Mouse (Mus musculus): ENCODE results near the gene Plcd3. TPM values are rescaled to one million over a fixed set of nuclear protein-coding genes. Genes with fewer than 3 reads are reported as not detected.

Gene Plcd3
- total and polyA plus RNA-seq, 3 experiments, result 13.7 to 22.3 (median 14.0) TPM

DNA sequence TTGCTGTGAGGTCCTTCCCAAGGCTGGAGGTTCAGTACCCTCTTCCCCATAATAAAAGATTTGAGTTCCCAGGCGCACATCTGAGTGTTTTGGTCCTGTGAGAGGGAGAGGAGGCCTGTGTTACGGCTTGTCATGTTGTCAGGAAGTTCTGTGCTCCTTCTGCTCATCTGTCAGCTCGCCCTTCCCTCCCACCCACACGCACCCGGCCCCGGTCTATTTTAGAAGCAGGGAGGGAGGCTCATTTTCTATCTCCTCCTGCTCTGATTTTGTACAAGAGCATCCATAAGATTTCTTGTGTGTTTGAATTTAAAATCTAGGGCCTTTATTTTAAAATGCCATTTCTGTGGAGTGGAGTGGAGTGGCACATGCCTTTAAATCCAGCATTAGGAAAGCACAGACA lies 63.4 kb downstream of the Plcd3 start:
- Histone ChIP-seq H3K4me1 (ENCODE audit: control insufficient read depth, insufficient read depth, low read length) (peaks cover 7% of the 10 kb centered on the region), H3K36me3 (ENCODE audit: control insufficient read depth, insufficient read depth, low read length) (no peaks in the 10 kb centered on the region; the same call in 1 of the 2 replicates), H3K79me2 (replicated peaks; ENCODE audit: control insufficient read depth, insufficient read depth, low read length) (peaks cover 6% of the 10 kb centered on the region), H3K9ac (ENCODE audit: low read depth, low read length) (no peak overlapping the region), H3K27me3 (ENCODE audit: control insufficient read depth, insufficient read depth, low read length) (no peaks in the 10 kb centered on the region), H3K27ac (no peak overlapping the region), H3K4me3 (no peak overlapping the region)
- TF ChIP-seq POLR2A (IDR thresholded peaks at IDR 0.05; ENCODE audit: insufficient read depth, low read depth, low read length) (no peak), CTCF (IDR thresholded peaks at IDR 0.05) (no peak), EP300 (IDR thresholded peaks at IDR 0.05; ENCODE audit: insufficient read depth, low read depth, low read length) (no peak)
- intact Hi-C loops (cut with DNase I), result no loop called here
- DNase-seq, result no peak
- WGBS, result 14% methylated on average over 6 of the region's 6 CpGs

DNA sequence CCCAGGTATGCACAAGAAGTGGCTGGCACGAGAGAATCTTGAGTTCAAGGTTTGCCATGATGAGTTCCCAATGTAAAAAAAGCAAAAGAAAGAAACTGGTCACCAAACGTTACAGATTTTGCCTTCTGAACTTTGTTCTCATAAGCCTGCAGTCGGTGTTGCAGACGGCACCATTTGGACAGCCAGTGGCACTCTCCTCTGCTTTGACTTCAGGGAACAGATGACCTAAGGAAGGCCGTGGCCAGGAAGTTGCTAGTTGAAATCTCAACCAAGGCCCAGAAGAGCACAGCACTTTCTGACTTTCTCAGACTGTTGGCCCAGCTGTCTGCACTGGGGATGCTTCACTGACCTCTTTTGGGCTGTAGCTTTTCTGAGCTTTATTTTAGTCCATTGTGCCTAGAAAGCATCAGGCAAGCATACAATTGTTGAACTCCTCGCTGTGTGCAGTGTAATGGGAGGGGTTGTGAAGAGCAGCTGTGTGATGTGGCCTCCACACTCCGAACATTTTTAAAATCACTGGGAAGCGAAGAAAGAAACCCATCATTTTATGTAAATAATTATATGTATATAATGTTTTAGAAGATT lies 64.5 kb downstream of the Plcd3 start:
- Histone ChIP-seq H3K4me1 (ENCODE audit: control insufficient read depth, insufficient read depth, low read length) (peaks cover 10% of the 10 kb centered on the region), H3K36me3 (ENCODE audit: control insufficient read depth, insufficient read depth, low read length) (peaks cover 2% of the 10 kb centered on the region), H3K27ac (no peak overlapping the region), H3K79me2 (replicated peaks; ENCODE audit: control insufficient read depth, insufficient read depth, low read length) (peaks cover 6% of the 10 kb centered on the region), H3K9ac (ENCODE audit: low read depth, low read length) (no peak overlapping the region), H3K4me3 (no peak overlapping the region), H3K27me3 (ENCODE audit: control insufficient read depth, insufficient read depth, low read length) (no peaks in the 10 kb centered on the region)
- TF ChIP-seq EP300 (IDR thresholded peaks at IDR 0.05; ENCODE audit: insufficient read depth, low read depth, low read length), result no peak
- TF ChIP-seq CTCF (IDR thresholded peaks at IDR 0.05), result no peak
- TF ChIP-seq POLR2A (IDR thresholded peaks at IDR 0.05; ENCODE audit: insufficient read depth, low read depth, low read length), result no peak
- 68% methylated on average over 8 of the region's 8 CpGs for WGBS
- intact Hi-C loops (cut with DNase I), result no loop called here
- DNase-seq, result no peak

DNA sequence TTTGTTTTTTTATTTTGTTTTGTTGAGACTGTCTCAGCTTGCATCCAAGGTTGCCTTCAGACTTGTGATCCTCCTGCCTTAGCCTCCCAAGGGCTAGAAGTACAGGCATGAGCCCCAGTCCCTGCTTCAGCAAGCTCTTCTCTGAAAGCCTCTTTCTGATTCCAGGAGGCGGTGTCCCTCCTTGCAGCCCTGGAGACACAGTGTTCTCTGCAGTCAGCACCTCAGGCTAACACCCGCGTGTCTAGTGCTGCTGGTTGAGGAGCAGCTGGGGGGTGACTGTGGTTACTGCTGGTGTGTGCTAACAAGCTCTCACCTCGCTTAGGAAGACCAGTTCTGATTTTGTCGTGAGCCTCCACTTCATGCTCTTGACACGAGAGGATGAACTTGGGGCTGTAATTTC lies 66.5 kb downstream of the Plcd3 start:
- peaks cover 6% of the 10 kb centered on the region for H3K79me2 ChIP-seq (replicated peaks; ENCODE audit: control insufficient read depth, insufficient read depth, low read length)
- peaks cover 9% of the 10 kb centered on the region for H3K4me1 ChIP-seq (ENCODE audit: control insufficient read depth, insufficient read depth, low read length)
- WGBS, result 70% methylated on average over 6 of the region's 6 CpGs
- no peaks in the 10 kb centered on the region for H3K27me3 ChIP-seq (ENCODE audit: control insufficient read depth, insufficient read depth, low read length)
- peaks cover 2% of the 10 kb centered on the region for H3K36me3 ChIP-seq (ENCODE audit: control insufficient read depth, insufficient read depth, low read length)
- TF ChIP-seq EP300 (IDR thresholded peaks at IDR 0.05; ENCODE audit: insufficient read depth, low read depth, low read length) (no peak), POLR2A (IDR thresholded peaks at IDR 0.05; ENCODE audit: insufficient read depth, low read depth, low read length) (no peak), CTCF (IDR thresholded peaks at IDR 0.05) (no peak)
- intact Hi-C loops (cut with DNase I), result no loop called here
- no peak for DNase-seq
- H3K9ac ChIP-seq (ENCODE audit: low read depth, low read length), result no peak overlapping the region
- no peak overlapping the region for H3K4me3 ChIP-seq
- no peak overlapping the region for H3K27ac ChIP-seq

DNA sequence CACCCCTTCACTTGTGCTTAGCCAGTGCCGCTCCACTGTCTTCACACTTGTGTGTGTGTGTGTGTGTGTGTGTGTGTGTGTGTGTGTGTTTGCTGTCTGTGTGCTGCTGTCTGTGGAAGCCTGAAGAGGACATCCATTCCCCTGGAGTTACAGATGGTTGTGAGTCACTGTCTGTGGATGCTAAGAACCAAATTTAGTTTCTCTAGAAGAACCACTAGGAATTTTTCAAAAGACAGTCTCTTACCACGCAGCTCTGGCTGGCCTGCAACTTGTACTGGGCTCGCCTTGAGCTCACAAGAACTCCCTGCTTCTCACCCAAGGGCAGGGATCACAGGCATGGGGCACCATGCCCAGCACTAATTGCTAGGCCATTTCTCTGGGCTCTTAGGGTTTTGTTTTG lies 68.4 kb downstream of the Plcd3 start:
- TF ChIP-seq CTCF (IDR thresholded peaks at IDR 0.05) (no peak), EP300 (IDR thresholded peaks at IDR 0.05; ENCODE audit: insufficient read depth, low read depth, low read length) (no peak), POLR2A (IDR thresholded peaks at IDR 0.05; ENCODE audit: insufficient read depth, low read depth, low read length) (no peak)
- Histone ChIP-seq H3K79me2 (replicated peaks; ENCODE audit: control insufficient read depth, insufficient read depth, low read length) (peaks cover 4% of the 10 kb centered on the region), H3K4me3 (no peak overlapping the region), H3K36me3 (ENCODE audit: control insufficient read depth, insufficient read depth, low read length) (peaks cover 6% of the 10 kb centered on the region), H3K27ac (no peak overlapping the region), H3K4me1 (ENCODE audit: control insufficient read depth, insufficient read depth, low read length) (peaks cover 9% of the 10 kb centered on the region), H3K27me3 (ENCODE audit: control insufficient read depth, insufficient read depth, low read length) (no peaks in the 10 kb centered on the region), H3K9ac (ENCODE audit: low read depth, low read length) (peak overlapping the region; percentile 26; the same call in 1 of the 2 replicates)
- intact Hi-C loops (cut with DNase I), result no loop called here
- DNase-seq, result no peak
- 57% methylated on average over 3 of the region's 3 CpGs for WGBS

DNA sequence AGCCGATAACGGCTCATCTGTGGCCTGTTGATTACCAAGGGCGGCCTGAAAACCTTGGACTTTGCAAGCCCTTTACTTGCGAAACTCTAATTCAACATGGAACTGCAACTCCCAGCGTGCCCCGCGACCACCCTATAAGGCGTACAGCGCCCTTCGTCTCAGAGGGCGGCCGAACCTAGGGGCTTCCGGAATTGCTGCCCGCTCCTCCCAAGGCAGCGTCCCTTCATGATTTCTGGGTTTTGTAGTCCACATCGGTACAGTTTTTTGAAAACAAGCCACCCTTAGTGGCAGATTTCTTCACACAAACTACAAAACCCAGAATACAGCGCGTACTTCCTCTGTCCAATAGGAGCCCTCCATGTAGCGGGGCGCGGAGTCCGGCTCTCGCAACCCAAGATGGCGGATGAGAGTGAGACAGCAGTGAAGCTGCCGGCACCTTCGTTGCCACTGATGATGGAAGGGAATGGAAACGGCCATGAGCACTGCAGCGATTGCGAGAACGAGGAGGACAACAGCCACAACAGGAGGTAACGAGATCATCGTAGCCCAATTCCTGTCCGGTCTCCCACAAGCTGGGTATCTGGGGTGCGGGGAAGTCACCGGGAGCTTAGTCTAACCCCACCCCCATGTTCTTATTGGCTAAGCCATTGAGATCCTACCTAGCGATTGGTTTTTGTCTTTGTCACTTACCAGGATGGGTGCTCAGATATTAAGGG lies 73.1 kb downstream of the Plcd3 start, which contains the start of the genes Nmt1 and Dcakd:
Gene Nmt1 (plus strand): TSS at position 15 of the 716 bp plus-strand sequence.
Gene Dcakd (minus strand): TSS at position 158 of the 716 bp plus-strand sequence.
- no peak for TF ChIP-seq CTCF (IDR thresholded peaks at IDR 0.05)
- TF ChIP-seq EP300 (IDR thresholded peaks at IDR 0.05; ENCODE audit: insufficient read depth, low read depth, low read length), result peak; percentile 78; the same call in 1 of the 2 replicates
- peak; percentile 91 for TF ChIP-seq POLR2A (IDR thresholded peaks at IDR 0.05; ENCODE audit: insufficient read depth, low read depth, low read length)
- intact Hi-C loops (cut with DNase I), result no loop called here
- peaks cover 8% of the 10 kb centered on the region for H3K4me1 ChIP-seq (ENCODE audit: control insufficient read depth, insufficient read depth, low read length)
- H3K36me3 ChIP-seq (ENCODE audit: control insufficient read depth, insufficient read depth, low read length), result peaks cover 11% of the 10 kb centered on the region
- peak within 1 kb of the TSS; percentile 94 for H3K27ac ChIP-seq
- peak; percentile 91 to 97 for DNase-seq
- H3K27me3 ChIP-seq (ENCODE audit: control insufficient read depth, insufficient read depth, low read length), result no peaks in the 10 kb centered on the region
- peak within 1 kb of the TSS; percentile 85 for H3K4me3 ChIP-seq
- peaks cover 1% of the 10 kb centered on the region; the same call in 1 of the 2 replicates for H3K79me2 ChIP-seq (replicated peaks; ENCODE audit: control insufficient read depth, insufficient read depth, low read length)
- WGBS, result under 1% methylated on average over 36 of the region's 36 CpGs
- peak within 1 kb of the TSS; percentile 92 for H3K9ac ChIP-seq (ENCODE audit: low read depth, low read length)
